Mouse (Mus musculus) lung, adult 18-20 months (tissue): ENCODE measurements around the gene Matn4.
A peak's percentile ranks its signal among the peaks of the same experiment; 100 is the strongest.

Source experiments
- DNase-seq, 2 experiments: peaks; one replicate each; pipeline ENCODE4 v3.0.0; 2022; ENCODE audit warnings: mixed read lengths in 2 of 2

The Matn4 gene

DNA sequence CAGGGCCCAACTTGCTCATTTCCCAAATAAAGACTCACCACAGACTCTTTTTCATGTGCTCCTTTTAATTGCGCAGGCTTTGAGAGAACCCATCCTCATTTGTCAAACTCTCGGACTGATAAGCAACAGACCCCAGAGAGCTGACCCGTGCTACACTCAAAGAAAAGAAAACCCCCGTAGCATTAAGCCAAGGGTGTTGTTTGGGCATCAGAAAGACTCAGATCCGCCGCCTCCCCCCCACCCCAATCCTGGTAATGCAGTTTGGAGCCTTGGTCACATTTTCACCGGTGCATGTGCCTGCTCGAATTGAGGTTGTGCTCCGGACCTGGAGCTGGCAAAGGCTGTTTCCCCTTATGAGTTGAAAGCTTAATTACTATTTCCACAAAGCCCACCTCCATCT lies at the start of gene Matn4:
Gene Matn4, minus strand, starts transcription at position 101 of the 400 bp plus-strand sequence.
- DNase-seq = no peak

GRCm38 (mm10) chr2:164453887-164454500 lies 49.0 kb upstream of the Matn4 start:
- no peak for DNase-seq

- peak in 1 of 2 experiments; percentile 60 for DNase-seq
Observed at GRCm38 (mm10) chr2:164453047-164453757, 48.2 kb upstream of the Matn4 start.

DNA sequence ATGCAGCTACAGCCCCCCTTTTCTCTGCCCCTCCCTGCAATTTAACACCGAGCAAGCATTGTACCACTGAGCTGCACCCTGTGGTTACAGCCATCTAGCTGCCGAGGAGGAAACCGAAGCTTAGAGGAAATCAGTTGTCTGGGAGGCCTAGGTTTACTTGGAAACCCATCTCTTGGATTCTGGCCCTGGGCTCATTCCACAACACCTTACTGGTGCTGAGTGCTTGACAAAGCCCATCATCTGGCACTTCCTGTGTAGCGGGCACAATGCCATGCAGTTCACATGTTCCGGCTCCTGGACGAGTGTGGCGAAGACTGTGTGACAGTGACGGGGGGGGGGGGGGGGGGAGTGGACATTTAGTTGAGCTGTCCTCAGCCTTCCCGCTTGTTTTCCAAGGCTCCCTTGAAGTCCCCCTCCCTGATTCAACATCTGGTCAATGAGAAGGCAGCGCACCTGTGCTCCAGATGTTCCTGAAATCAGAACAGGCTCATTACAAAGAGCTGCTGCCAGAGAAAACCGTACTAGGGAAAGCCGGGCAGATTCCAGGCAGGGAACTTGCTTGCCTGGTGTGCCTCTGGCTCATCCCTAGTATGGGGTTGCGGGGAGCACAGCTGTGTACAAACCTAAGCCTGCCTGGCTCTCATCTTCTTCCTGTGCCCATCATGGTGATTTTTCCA lies 47.2 kb upstream of the Matn4 start:
- DNase-seq = peak in 1 of 2 experiments; percentile 68

DNA sequence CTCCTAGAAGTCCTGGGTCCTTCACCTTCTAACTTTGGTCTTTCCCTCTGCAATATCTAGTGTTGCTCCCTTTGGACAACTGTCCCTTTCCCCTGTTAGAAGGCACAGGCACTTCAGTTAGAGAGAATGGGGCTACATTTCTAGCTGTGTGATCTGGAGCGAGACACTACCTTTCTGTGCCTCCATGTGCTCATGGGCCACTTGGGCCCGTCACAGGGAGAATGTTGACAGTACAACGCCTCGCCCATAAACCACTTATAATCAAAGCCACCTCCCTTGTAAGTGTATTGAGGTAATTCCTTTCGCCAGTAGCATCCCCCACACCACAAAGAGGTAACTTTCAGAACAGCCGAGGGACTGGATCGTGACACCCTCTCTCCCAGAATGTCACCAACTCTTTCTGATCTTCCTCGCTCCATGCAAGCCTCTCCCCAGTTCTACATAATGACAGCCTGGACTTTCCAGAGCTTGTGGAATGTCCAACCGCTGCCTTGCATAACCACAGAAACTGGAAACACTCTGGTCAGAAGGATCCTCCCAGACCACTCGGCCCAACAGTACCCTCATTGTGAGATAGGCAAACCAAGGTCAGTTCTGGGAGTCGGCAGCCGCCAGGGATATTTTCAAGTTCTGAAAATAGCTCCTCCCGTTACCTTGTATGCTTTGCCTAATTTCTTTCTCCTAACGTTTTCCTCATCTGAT lies 44.5 kb upstream of the Matn4 start:
- peak in 1 of 2 experiments; percentile 66 for DNase-seq

DNA sequence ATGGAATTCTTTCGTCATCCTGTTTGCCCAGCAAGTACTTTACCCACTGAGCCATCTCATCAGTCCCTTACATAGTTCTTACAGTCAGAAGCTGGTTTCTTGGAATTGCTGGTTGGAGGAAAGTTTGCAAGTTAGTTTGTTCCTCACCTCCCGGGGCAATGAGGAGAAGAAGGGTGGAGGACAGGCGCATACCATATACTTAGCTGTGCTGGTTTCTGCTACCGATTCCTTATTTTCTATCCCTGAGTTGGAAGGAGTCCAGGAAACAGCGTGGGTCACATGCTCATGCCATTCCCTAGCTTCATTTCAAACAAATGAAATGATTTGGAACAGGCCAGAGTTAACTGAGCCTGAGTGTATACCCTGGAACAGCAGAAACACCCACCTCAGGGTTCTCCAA lies 44.0 kb upstream of the Matn4 start:
- DNase-seq = no peak

DNA sequence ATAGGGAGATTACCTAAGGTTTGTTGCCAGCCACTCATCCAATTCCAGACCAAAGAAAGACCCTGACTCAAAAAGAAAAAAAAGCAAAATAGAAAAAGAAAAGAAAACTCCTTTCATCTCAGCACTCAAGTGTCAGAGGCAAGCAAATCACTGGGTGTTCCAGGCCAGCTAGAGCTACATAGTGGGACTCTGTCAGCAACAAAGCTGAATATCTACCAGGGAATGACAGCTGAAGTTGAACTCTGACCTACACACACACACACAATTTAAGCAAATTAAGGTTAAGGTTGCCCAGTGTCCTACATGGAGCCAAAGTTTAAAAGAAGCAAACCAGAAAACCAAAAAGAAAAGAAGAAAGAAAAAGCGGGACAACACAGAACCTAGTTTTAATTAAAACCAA lies 43.2 kb upstream of the Matn4 start:
- DNase-seq = no peak

- DNase-seq = no peak
Observed at GRCm38 (mm10) chr2:164446086-164446469, 41.1 kb upstream of the Matn4 start.

- no peak for DNase-seq
Observed at GRCm38 (mm10) chr2:164445399-164446085, 40.6 kb upstream of the Matn4 start.

DNA sequence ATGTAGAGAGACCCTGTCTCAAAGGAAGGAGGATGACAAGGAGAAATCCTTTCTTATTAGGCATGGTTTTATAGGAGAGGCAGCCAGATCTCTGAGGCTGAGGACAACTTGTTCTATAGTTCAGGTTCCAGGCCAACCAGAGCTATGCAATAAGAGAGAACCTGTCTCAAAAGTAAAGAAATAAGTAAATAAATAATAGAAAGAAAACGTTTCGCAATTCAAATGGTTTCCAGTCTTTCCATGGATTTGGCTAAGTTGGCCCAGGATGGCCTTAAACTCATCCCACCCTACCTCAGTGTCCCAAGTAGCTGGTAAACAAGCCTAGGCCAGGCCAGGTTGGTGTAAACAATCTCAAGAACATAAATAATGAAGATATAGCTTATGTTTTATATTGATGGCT lies 39.7 kb upstream of the Matn4 start:
- DNase-seq = no peak

DNA sequence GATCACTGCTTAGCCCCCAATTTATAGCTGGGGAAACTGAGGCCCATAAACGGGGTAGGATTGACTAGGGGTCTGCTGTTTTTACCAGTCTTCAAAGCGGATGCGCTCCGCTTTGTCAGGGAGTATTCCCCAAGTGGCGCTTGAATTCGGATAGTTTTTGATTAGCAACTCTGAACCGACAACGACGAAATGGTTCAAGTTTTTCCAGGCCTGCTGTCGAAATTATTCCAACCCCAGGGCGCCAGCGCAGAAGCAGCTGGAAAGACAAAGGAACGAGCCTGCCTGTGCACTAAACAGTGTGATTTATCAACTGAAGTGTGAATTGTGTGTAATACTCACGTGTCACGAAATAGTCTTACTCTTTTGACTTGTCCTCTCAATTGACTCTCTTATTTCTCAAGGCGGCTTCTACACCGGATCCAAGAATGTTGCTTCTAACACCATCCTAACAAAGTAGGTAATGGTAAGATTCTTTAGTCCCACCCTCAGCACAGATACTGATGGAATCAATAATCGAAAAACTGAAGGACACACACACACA lies 38.6 kb upstream of the Matn4 start, which contains the start of gene Sdc4:
Gene Sdc4, minus strand, starts transcription at position 428 of the 541 bp plus-strand sequence.
- peak in 1 of 2 experiments; percentile 41 for DNase-seq

DNA sequence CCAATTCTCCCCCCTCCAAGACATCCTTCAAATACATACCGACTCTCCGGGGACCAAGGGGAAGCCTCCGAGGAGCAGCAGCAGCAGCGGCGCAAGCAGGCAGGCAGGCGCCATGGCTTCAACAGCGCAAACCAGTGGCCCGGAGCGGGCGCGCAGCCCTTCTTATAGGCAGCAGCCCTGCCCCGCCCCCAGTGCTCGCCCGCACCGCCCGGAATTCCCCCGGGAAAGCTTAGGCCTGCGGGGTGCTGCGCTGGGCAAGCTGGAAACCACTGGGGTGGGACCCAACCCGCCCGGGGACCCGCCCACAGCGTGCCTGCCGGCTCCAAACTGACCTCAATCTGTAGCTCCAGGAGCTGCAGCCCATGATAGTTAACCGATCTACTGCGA lies 38.1 kb upstream of the Matn4 start:
- peak; percentile 92 to 95 for DNase-seq

- DNase-seq = peak; percentile 58 to 74
Observed at GRCm38 (mm10) chr2:164442315-164443050, 37.5 kb upstream of the Matn4 start.

DNA sequence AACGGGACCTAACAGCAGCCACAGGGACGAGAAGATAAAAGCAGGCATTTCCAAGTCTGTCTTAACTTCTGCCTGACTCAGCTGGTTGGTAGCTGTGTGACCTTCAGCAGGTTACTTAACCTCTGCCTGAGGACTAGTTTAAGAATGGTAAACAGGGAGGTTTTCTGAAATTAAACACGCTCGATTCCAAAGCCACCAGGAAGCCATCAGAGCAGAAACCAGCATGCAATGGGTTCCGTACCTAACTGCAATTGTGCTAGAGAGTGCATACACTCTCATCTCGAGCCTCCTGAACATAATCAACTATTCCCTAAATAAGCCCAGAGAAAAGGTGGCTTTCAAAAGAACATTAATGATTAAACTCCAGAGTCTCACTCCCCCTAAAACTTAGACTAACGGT lies 36.8 kb upstream of the Matn4 start:
- DNase-seq = no peak

GRCm38 (mm10) chr2:164441155-164441554 lies 36.2 kb upstream of the Matn4 start:
- DNase-seq = peak; percentile 59 to 69

GRCm38 (mm10) chr2:164440314-164440713 lies 35.4 kb upstream of the Matn4 start:
- peak; percentile 82 to 86 for DNase-seq

GRCm38 (mm10) chr2:164439001-164439421 lies 34.1 kb upstream of the Matn4 start:
- DNase-seq = no peak

GRCm38 (mm10) chr2:164438257-164438656 lies 33.3 kb upstream of the Matn4 start:
- DNase-seq = no peak

- DNase-seq = no peak
Observed at GRCm38 (mm10) chr2:164437710-164438109, 32.8 kb upstream of the Matn4 start.

- peak; percentile 75 to 81 for DNase-seq
Observed at GRCm38 (mm10) chr2:164436961-164437360, 32.0 kb upstream of the Matn4 start.

DNA sequence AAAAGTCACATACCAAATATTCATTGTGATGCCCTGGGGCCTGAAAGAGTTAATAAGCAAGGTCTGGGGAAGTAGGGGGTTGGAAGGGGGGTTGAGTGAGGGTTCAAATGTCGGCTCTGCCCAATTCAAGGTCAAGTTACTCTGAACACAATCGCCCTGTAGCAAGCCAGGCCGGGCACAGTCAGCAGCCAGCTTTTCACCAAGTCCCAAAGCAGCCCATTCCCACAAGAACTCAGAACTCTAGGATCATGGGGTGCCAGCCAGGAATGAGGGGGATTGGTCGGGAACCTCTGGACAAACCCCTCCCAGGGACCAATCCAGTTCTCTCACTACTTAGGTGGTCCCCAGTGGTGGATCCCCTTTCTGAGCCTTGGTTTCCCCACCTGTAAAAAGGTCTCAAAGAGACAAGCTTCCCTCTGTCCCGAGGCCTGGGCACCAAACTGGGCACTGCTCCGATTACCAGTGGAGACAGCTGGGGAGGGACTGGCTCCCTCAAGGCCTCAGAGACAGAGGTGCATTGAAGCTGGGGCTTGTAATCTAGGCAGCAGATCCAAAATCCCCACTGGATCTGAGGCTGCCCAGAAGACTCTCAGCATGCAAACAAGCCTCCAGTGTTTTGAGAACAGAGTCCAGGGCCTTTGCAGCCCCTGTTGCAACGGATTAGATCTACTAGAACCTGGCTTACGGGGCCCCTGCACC lies 31.4 kb upstream of the Matn4 start:
- no peak for DNase-seq
